Mouse (Mus musculus): ENCODE measurements around the gene Ikzf3.

- TF ChIP-seq CTCF (IDR thresholded peaks at IDR 0.05; ENCODE audit: low read depth, low read length) (no peak), POLR2A (IDR thresholded peaks at IDR 0.05; ENCODE audit: borderline replicate concordance, low read depth, low read length) (no peak)
These were observed 87.5 kb downstream of the Ikzf3 start for GRCm38 (mm10) chr11:98458121-98458990.
